Mouse (Mus musculus) thymus, adult 2 months (tissue): ENCODE measurements around the gene Ntng2. TPM values are rescaled to one million over a fixed set of nuclear protein-coding genes. Genes with fewer than 3 reads are reported as not detected.

ENCODE experiments used
- DNase-seq: peaks from one replicate; pipeline ENCODE4 v3.0.0; 2021
- H3K27ac ChIP-seq: fragments of 200-500 bp; 2 replicates; pipeline ENCODE4 v1.5.1; 2012; ENCODE audit warnings: low read length, control low read depth; ENCODE audit not compliant: control insufficient read depth, insufficient read depth
- H3K27me3 ChIP-seq: fragments of 200-500 bp; 2 replicates; pipeline ENCODE4 v1.6.1; 2012; ENCODE audit warnings: mild to moderate bottlenecking, low read length, moderate library complexity, mixed read lengths; ENCODE audit not compliant: control insufficient read depth, insufficient read depth
- H3K36me3 ChIP-seq: fragments of 200-500 bp; 2 replicates; pipeline ENCODE4 v1.6.1; 2012; ENCODE audit warnings: mild to moderate bottlenecking, low read length, moderate library complexity; ENCODE audit not compliant: control insufficient read depth, insufficient read depth
- H3K4me1 ChIP-seq: fragments of 200-500 bp; replicated peaks from 2 replicates; pipeline ENCODE4 v1.6.1; 2012; ENCODE audit warnings: low read length; ENCODE audit not compliant: control insufficient read depth, insufficient read depth
- H3K4me3 ChIP-seq: fragments of 200-500 bp; 2 replicates; pipeline ENCODE4 v1.5.1; 2012; ENCODE audit warnings: mild to moderate bottlenecking, low read length, control low read depth, moderate library complexity; ENCODE audit not compliant: control insufficient read depth, insufficient read depth
- CTCF ChIP-seq: fragments of 200-500 bp; IDR thresholded peaks from 2 replicates; pipeline ENCODE4 v1.5.1; 2012; ENCODE audit warnings: mild to moderate bottlenecking, control low read depth, low read length, moderate library complexity, borderline replicate concordance; ENCODE audit not compliant: control insufficient read depth, poor library complexity, insufficient read depth; ENCODE audit errors: extremely low read depth
- POLR2A ChIP-seq: fragments of 200-500 bp; IDR thresholded peaks from 2 replicates; pipeline ENCODE4 v1.6.1; 2012; ENCODE audit warnings: mild to moderate bottlenecking, low read length, control low read depth, moderate library complexity; ENCODE audit not compliant: control insufficient read depth, poor library complexity, insufficient read depth; ENCODE audit errors: extremely low read depth
- WGBS: fragments of 180-500 bp; shearing (Covaris S2); methylation state at CpG from one replicate; pipeline ENCODE4 v1.1.7; 2018; 5-methylcytosine and 5-hydroxymethylcytosine counted together
- polyA plus RNA-seq: library from polyadenylated mRNA; depleted of rRNA; stranded (reverse); fragments of >200 nt; gene quantifications from 2 replicates; pipeline ENCODE4 v1.2.3, GENCODE M21; 2012

The Ntng2 gene
- polyA plus RNA-seq, 1 experiment = 26.0 TPM

DNA sequence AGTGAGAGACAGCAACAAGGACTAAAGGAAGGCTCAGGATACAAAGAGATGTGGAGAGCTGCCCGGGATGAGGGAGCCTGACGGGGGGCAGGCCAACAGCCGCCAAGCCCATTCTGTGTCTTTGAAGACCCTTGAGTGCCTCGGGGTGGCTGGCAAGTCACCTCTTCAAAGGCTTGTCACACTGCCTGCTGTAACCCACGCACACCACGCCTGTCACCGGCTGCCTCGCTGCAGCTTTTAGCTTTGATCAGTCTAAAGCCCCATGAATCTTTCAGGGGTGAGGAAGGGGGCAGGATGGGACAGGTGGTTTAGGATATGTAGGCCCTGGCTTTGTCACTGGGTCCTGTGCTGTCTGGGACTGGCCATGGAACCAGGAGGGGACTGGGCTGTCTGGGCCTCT, 46.6 kb downstream of the Ntng2 start:
- Histone ChIP-seq H3K27me3 (no peaks in the 10 kb centered on the region), H3K36me3 (no peaks in the 10 kb centered on the region), H3K27ac (no peak overlapping the region), H3K4me3 (no peak overlapping the region), H3K4me1 (no peaks in the 10 kb centered on the region)
- peak; percentile 12 for DNase-seq
- TF ChIP-seq POLR2A (no peak), CTCF (no peak)
- WGBS = 23% methylated on average over 8 of the region's 8 CpGs

DNA sequence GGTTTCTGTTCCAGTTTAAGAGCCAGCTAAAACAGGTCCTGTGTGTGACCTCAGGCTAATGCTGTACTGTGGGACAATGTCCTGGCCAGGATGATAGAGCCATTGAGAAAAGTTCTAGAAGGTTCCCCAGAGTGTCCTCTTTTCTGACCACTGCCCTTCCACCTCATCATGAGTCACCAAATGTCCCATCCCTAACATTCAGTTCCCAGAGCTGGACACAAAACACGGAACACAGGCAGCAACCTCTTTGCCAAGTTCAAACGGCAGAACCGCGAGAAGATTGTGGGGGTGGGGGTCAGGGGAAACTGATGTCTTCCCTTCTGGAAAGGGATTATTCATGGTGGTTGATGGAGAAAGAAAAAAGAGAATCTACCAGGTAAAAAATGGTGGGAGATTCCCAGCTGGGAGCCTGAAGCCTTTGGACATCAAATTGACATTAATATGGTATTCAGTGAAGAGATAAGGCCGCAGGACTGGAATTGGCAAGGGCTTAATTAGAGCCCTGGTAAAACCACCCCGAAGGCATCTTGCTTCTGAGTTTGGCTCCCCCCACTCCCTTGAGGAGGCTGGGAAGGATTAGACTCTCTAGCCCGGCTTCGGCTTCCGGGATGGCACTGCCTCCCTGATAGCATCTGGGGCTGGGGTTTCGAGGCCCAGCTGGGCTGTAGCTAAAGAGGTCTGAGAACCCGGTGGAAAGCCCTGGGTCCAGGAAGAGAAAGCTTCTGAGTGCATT, 51.4 kb downstream of the Ntng2 start:
- no peak for DNase-seq
- Histone ChIP-seq H3K4me3 (no peak overlapping the region), H3K27me3 (no peaks in the 10 kb centered on the region), H3K36me3 (no peaks in the 10 kb centered on the region), H3K4me1 (no peaks in the 10 kb centered on the region), H3K27ac (no peak overlapping the region)
- 79% methylated on average over 11 of the region's 11 CpGs for WGBS
- TF ChIP-seq CTCF = no peak
- no peak for TF ChIP-seq POLR2A

DNA sequence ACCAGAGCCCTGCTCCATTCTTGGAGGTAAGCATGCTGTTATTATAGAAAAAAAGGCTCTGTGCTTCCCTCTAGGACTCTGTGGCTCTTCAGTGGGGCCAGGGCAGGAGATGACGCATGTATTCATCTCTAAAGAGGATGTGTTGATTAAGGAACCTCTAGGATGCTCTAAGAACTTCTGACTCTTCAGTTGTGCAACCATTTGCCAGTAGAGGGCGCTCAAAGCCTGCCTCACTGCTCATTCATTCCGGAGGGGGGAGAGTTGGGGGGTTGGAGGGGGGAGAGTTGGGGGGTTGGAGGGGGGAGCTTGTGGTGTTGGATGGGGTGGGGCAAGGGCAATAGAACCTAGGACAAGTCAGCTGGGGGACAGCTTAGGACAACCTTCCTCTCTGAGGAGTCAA, 52.9 kb downstream of the Ntng2 start:
- TF ChIP-seq CTCF (no peak), POLR2A (no peak)
- Histone ChIP-seq H3K27ac (no peak overlapping the region), H3K36me3 (no peaks in the 10 kb centered on the region), H3K4me1 (peaks cover 3% of the 10 kb centered on the region), H3K4me3 (no peak overlapping the region), H3K27me3 (no peaks in the 10 kb centered on the region; the same call in 1 of the 2 replicates)
- WGBS = 2% methylated on average over 3 of the region's 3 CpGs
- DNase-seq = peak; percentile 29

DNA sequence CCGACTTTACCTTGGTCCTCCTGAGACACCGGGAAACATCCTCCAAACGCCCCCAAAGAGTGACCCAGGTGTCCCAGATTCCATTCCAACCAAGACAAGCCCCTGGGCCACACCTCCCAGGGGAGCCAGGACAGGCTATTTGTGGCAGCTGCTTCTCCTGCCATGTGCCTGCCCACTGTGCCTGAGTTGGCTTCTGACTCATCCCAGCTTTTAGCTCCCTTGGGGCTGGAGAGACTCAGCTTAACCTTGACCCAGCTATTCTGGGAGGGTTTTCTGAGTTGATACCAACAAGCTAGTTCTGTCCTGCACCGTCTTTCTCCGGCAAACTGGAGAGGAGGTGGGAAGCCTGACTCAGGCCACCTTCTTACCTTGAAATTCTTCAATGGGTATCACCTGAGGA, 54.4 kb downstream of the Ntng2 start:
- Histone ChIP-seq H3K4me1 (peaks cover 8% of the 10 kb centered on the region), H3K36me3 (no peaks in the 10 kb centered on the region), H3K27me3 (no peaks in the 10 kb centered on the region; the same call in 1 of the 2 replicates), H3K4me3 (no peak overlapping the region), H3K27ac (no peak overlapping the region)
- no peak for TF ChIP-seq CTCF
- TF ChIP-seq POLR2A = no peak
- DNase-seq = no peak
- WGBS = 85% methylated on average over 5 of the region's 5 CpGs

DNA sequence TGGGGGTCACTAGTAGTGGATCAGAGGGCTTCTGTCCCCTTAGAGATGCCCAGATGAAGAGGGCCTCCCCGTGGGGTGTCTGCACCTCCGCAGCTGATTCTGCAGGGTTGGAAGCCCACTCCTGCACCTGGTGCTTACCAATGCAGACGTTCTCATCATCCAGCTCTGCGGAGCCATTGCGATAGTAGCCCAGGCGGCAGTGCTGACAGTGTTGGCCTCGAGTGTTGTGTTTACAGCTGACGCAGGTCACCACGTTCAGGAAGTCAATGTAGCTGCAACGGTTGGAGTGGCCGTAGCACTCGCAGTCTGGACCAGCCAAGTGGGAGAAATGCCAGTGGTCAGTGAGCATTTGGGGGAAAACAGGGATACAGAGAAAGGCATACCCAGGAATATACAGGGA, 56.0 kb downstream of the Ntng2 start:
- H3K27ac ChIP-seq = no peak overlapping the region
- no peak overlapping the region for H3K4me3 ChIP-seq
- H3K4me1 ChIP-seq = peaks cover 8% of the 10 kb centered on the region
- TF ChIP-seq CTCF = no peak
- no peak for TF ChIP-seq POLR2A
- no peak for DNase-seq
- WGBS = 81% methylated on average over 12 of the region's 12 CpGs
- no peaks in the 10 kb centered on the region; the same call in 1 of the 2 replicates for H3K27me3 ChIP-seq
- H3K36me3 ChIP-seq = no peaks in the 10 kb centered on the region

DNA sequence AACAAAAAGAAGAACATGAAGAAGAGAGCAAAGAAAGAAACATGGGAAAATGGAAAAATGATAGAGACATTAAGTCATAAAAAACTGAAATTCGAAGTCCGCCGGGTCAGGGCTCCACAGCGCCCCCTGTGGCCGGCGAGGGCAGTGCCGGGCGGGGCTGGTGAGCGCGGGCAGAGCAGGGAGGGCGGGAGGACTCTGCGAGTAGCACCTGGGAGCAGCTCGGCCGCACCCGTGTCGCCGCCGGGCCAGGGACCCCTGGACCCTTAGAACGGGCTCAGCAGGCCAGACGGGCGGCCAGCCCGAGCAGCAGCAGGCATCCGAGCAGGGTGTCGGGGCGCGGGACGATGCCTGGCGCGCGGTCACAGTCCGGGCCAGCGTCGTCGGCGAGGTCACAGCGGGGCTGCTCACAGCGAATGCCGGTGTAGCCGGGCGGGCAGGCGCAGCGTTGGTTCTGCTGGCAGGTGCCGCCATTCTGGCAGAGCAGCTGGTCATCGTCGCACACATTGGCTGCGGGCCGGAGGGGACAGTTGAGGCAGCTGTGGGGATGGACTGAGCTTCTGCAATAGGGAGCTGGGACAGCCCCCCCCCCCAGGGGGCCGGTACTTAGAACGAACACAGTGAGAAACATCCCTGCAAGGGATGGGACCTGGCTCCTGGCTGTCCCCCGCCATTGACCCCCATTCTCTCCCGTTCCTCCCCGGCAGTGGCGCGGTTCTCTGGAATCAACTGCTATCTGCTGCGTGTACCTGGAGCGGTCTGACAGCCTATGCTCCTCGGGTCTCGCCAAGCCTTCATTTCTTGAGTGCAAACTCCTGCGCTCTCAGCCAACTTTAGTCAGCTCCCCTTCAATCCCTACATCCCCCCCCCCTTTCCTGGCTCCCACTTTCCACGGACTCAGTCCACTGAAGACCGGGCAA, 58.0 kb downstream of the Ntng2 start:
- 6% methylated on average over 60 of the region's 61 CpGs for WGBS
- peak; percentile 87 for DNase-seq
- peak; percentile 96 for TF ChIP-seq CTCF
- TF ChIP-seq POLR2A = no peak
- Histone ChIP-seq H3K27me3 (no peaks in the 10 kb centered on the region; the same call in 1 of the 2 replicates), H3K36me3 (no peaks in the 10 kb centered on the region), H3K4me3 (peak overlapping the region; percentile 52), H3K27ac (no peak overlapping the region), H3K4me1 (peaks cover 8% of the 10 kb centered on the region)
